Comparison of ENCODE assay signal across 28 mouse cellular contexts in the genomic region with DNA sequence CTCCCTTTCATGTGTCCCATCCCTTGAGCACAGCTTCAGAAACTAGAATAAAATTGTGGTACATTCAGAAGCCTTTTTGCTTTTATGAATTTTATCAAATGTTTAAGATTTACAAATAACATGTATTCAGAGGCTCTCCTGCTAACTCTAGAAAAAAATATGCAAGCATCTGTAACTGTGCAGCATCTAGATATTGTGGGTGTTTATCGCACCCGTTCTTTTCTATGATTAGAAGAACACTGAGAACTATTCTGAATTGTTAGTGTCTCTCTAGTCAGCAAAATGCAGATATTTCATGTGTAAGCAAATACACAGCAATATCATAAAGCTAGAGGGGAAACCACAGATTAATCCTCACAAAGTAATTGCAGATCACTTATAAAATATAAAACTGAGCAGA.
DNase-seq lines count a peak whose midpoint lies in the region; ATAC-seq and TF ChIP-seq lines count a peak whose summit lies in the region.
"Had no signal": no experiment of that assay in that cellular context is flagged by ENCODE, and none has a peak within 500 bp of the region (broad histone marks: within the 10 kb centered on the region; RNA-seq: fewer than 3 reads in every experiment).

No protein-coding gene starts in this region.

- no peaks in the 10 kb centered on the region for H3K36me3 ChIP-seq in intestine, postnatal 0 days (ENCODE audit: control insufficient read depth, insufficient read depth)
- H3K36me3 ChIP-seq: embryonic facial prominence, embryonic 13.5 days; embryonic facial prominence, embryonic 15.5 days; forebrain, embryonic 10.5 days; forebrain, embryonic 12.5 days; G1E had no signal

- DNase-seq in frontal cortex, postnatal 25 days (ENCODE audit: low spot score in 2 of 2) = no peak
- peak; percentile 14 for DNase-seq in layer of hippocampus, adult 9-11 months
- no peak for DNase-seq in layer of hippocampus, adult 9-10 months (ENCODE audit: low spot score)
- DNase-seq: adrenal gland, adult 8-10 months; adrenal gland, postnatal 14 days; adrenal gland, postnatal 36 days; B cell, adult 2 months; cerebellum, adult 11 months; cerebellum, adult 18-20 months; cerebellum, adult 8-10 months; cerebellum, adult 9-11 months; cerebellum, postnatal 14 days; cerebellum, postnatal 36 days; embryo, embryonic 11 days had no signal

- H3K27me3 ChIP-seq in intestine, postnatal 0 days (replicated peaks; ENCODE audit: control insufficient read depth, insufficient read depth, low read length) = no peaks in the 10 kb centered on the region
- H3K27me3 ChIP-seq: CH12.LX; embryonic facial prominence, embryonic 13.5 days; embryonic facial prominence, embryonic 15.5 days; forebrain, embryonic 12.5 days; Patski had no signal

- peak; percentile 90 for ATAC-seq in frontal cortex, adult (ENCODE audit: low TSS enrichment)
- ATAC-seq in intestine, postnatal 0 days = no peak
- ATAC-seq: activated CD4-positive, CD25-positive, alpha-beta regulatory T cell, adult 4 months; CD4-positive, CD25-positive, alpha-beta regulatory T cell, adult 4 months; forebrain, embryonic 14.5 days; forebrain, embryonic 16.5 days; Patski had no signal

- H3K27ac ChIP-seq in intestine, postnatal 0 days (ENCODE audit: low read depth, low read length) = no peak overlapping the region
- H3K27ac ChIP-seq: embryonic facial prominence, embryonic 13.5 days; embryonic facial prominence, embryonic 15.5 days; forebrain, embryonic 10.5 days; forebrain, embryonic 12.5 days had no signal

- H3K4me3 ChIP-seq in intestine, postnatal 0 days (ENCODE audit: low read depth, low read length) = no peak overlapping the region
- H3K4me3 ChIP-seq: embryonic facial prominence, embryonic 13.5 days; embryonic facial prominence, embryonic 15.5 days; erythroblast, embryonic 14.5 days; forebrain, embryonic 10.5 days; forebrain, embryonic 12.5 days had no signal

- H3K4me1 ChIP-seq in intestine, postnatal 0 days (replicated peaks; ENCODE audit: control insufficient read depth, insufficient read depth, low read length) = no peaks in the 10 kb centered on the region
- H3K4me1 ChIP-seq: embryonic facial prominence, embryonic 13.5 days; embryonic facial prominence, embryonic 15.5 days; forebrain, embryonic 10.5 days; forebrain, embryonic 12.5 days had no signal

- H3K9ac ChIP-seq in intestine, postnatal 0 days (ENCODE audit: low read depth, low read length) = no peak overlapping the region
- H3K9ac ChIP-seq: embryonic facial prominence, embryonic 13.5 days; embryonic facial prominence, embryonic 15.5 days; forebrain, embryonic 12.5 days had no signal

- no peak overlapping the region for H3K4me2 ChIP-seq in intestine, postnatal 0 days (replicated peaks; ENCODE audit: low read depth)
- H3K4me2 ChIP-seq: embryonic facial prominence, embryonic 13.5 days; embryonic facial prominence, embryonic 15.5 days; forebrain, embryonic 12.5 days had no signal

- WGBS in intestine, postnatal 0 days = 89% methylated on average over 2 of the region's 2 CpGs

- no peaks in the 10 kb centered on the region for H3K9me3 ChIP-seq in intestine, postnatal 0 days (ENCODE audit: control insufficient read depth)
- H3K9me3 ChIP-seq: embryonic facial prominence, embryonic 13.5 days; embryonic facial prominence, embryonic 15.5 days; forebrain, embryonic 10.5 days; forebrain, embryonic 12.5 days; G1E had no signal

- TF ChIP-seq CTCF in intestine, postnatal 0 days (IDR thresholded peaks at IDR 0.05; ENCODE audit: low read depth) = no peak
